Mouse (Mus musculus) intestine, embryonic 14.5 days (tissue): ENCODE measurements around the gene Mgat5b. TPM values are rescaled to one million over a fixed set of nuclear protein-coding genes. Genes with fewer than 3 reads are reported as not detected.
A peak's percentile ranks its signal among the peaks of the same experiment; 100 is the strongest.

ENCODE experiments used
- ATAC-seq: fragments of 200-750 bp; cut with Nextera tagmentation; replicated peaks from 2 replicates; pipeline ENCODE4 v1.8.0; 2017; ENCODE audit warnings: low read depth, moderate number of reproducible peaks, moderate TSS enrichment, moderate library complexity; ENCODE audit not compliant: low FRiP score, low TSS enrichment
- DNase-seq: peaks from one replicate; pipeline ENCODE4 v3.0.0-alpha.2; 2018; ENCODE audit warnings: low spot score
- H3K27ac ChIP-seq: fragments of 300-500 bp; sonication (generic); 2 replicates; pipeline ENCODE4 v1.5.1; 2014; ENCODE audit warnings: low read depth, mild to moderate bottlenecking, control low read depth
- H3K27me3 ChIP-seq: fragments of 300-500 bp; sonication (generic); replicated peaks from 2 replicates; pipeline ENCODE4 v1.6.1; 2014; ENCODE audit warnings: low read length, control low read depth; ENCODE audit not compliant: control insufficient read depth, insufficient read depth
- H3K36me3 ChIP-seq: fragments of 300-500 bp; sonication (generic); 2 replicates; pipeline ENCODE4 v1.6.1; 2014; ENCODE audit warnings: low read length, control low read depth; ENCODE audit not compliant: control insufficient read depth, insufficient read depth
- H3K4me1 ChIP-seq: fragments of 300-500 bp; sonication (generic); replicated peaks from 2 replicates; pipeline ENCODE4 v1.6.1; 2014; ENCODE audit warnings: low read length, control low read depth, mixed read lengths; ENCODE audit not compliant: control insufficient read depth, insufficient read depth
- H3K4me2 ChIP-seq: fragments of 300-500 bp; sonication (generic); 2 replicates; pipeline ENCODE4 v1.6.1; 2014; ENCODE audit warnings: low read length
- H3K4me3 ChIP-seq: fragments of 300-500 bp; sonication (generic); 2 replicates; pipeline ENCODE4 v1.5.1; 2014; ENCODE audit warnings: low read depth, low read length, control low read depth, mixed read lengths
- H3K9ac ChIP-seq: fragments of 300-500 bp; sonication (generic); 2 replicates; pipeline ENCODE4 v1.6.1; 2014; ENCODE audit warnings: mild to moderate bottlenecking, low read length
- H3K9me3 ChIP-seq: fragments of 300-500 bp; sonication (generic); 2 replicates; pipeline ENCODE4 v1.6.1; 2016; ENCODE audit warnings: low read length, control low read depth; ENCODE audit not compliant: control insufficient read depth
- WGBS: fragments of 180-500 bp; shearing (Covaris S2); extraction: QIAGEN DNeasy Blood & Tissue Kit; methylation state at CpG from one replicate; pipeline ENCODE4 v1.1.7; 2014; 5-methylcytosine and 5-hydroxymethylcytosine counted together
- polyA plus RNA-seq: library from polyadenylated mRNA; unstranded; fragments of >200 nt; fragmentation: Nextera tagmentation; extraction: Ambion mirVana; gene quantifications from 2 replicates; pipeline ENCODE4 v1.2.1, GENCODE M21; 2014

Gene Mgat5b
- polyA plus RNA-seq, 1 experiment from 2014 or later = 0.92 TPM

DNA sequence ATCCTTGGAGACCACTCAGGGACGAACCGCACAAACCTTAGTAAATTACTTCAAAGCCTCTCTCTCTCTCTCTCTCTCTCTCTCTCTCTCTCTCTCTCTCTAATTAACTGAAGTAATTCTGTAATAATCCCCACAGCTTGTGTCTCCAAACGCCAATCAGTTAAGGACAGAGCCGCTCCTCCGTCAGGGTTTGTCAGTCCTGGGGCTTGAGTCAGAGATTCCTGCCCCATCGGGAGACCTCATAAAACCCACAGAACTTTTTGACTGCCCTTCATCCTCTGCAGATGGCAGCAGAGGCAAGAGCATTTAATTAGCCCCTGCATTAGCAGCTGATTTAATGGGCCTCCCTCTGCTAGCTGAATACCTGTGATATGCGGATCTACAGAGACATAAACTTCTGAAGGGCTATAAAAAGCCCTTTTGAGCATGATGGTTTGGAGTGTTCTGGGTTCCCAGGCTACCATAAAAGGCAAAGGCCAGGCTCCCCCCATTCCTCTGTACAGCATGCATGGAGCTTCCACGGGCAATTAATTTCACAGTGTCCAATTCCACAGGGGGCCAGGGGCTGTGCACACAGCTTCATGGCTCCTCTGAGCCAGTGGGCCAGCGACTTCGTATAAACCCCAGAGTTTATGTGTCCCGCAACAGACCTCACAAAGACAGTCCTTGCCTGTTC, 117.1 kb downstream of the Mgat5b start:
- no peaks in the 10 kb centered on the region for H3K27me3 ChIP-seq

More for the DNA sequence above, 117.1 kb downstream of the Mgat5b start:
- Histone ChIP-seq H3K36me3 (no peaks in the 10 kb centered on the region), H3K4me1 (peaks cover 10% of the 10 kb centered on the region), H3K27ac (no peak overlapping the region), H3K9me3 (no peaks in the 10 kb centered on the region), H3K4me2 (no peak overlapping the region), H3K4me3 (no peak overlapping the region), H3K9ac (0 out of 2 replicates have a peak overlapping the region, but pooled peaks have one; percentile 0)
- WGBS = 37% methylated on average over 11 of the region's 11 CpGs
- DNase-seq (no peak), ATAC-seq (no peak)

Other genes with a start within 250 kb of the Mgat5b start
- gene St6galnac1, start 143.4 kb upstream of the Mgat5b start, polyA plus RNA-seq = not detected in 2 replicates
- gene Mxra7, start 90.8 kb upstream of the Mgat5b start, polyA plus RNA-seq = 22.6 and 23.8 TPM in 2 replicates
- 70.3 and 81.4 TPM in 2 replicates for gene Mettl23, start 75.6 kb upstream of the Mgat5b start, polyA plus RNA-seq
- gene Jmjd6, start 75.4 kb upstream of the Mgat5b start, polyA plus RNA-seq = 82.8 and 85.3 TPM in 2 replicates
- 29.1 and 32.6 TPM in 2 replicates for gene Mfsd11, start 66.4 kb upstream of the Mgat5b start, polyA plus RNA-seq
- 811 and 855 TPM in 2 replicates for gene Srsf2, start 65.8 kb upstream of the Mgat5b start, polyA plus RNA-seq
- gene Sec14l1, start 196.3 kb downstream of the Mgat5b start, polyA plus RNA-seq = 22.3 and 23.6 TPM in 2 replicates